Mouse (Mus musculus) liver, embryonic 18 days (tissue): ENCODE results near the gene Cav3. TPM values are rescaled to one million over a fixed set of nuclear protein-coding genes. Genes with fewer than 3 reads are reported as not detected.

Experiments
- polyA plus RNA-seq: library from polyadenylated mRNA; depleted of rRNA; stranded (reverse); fragments of >200 nt; gene quantifications from 2 replicates; pipeline ENCODE4 v1.2.3, GENCODE M21; 2012; rRNA removed

Gene Cav3
- polyA plus RNA-seq, result 0.05 TPM in 1 of 2 replicates, not detected in the other

GRCm38 (mm10) chr6:112459341-112459749 lies at the start of gene Cav3:
Cav3 (plus strand) TSS chr6:112459505.

GRCm38 (mm10) chr6:112489910-112490559 lies 30.7 kb downstream of the Cav3 start, which contains the start of gene Oxtr:
Oxtr (minus strand) TSS chr6:112489943.

Other genes with a start within 250 kb of the Cav3 start
- gene Lmcd1, start 185.7 kb upstream of the Cav3 start, polyA plus RNA-seq, result 1.1 TPM in 2 replicates
- 0.07 and 0.08 TPM in 2 replicates for gene Ssu2, start 71.5 kb upstream of the Cav3 start, polyA plus RNA-seq
- 0.01 TPM in 2 replicates for gene Oxtr, start 30.4 kb downstream of the Cav3 start, polyA plus RNA-seq
- 5.0 TPM in 2 replicates for gene Rad18, start 237.2 kb downstream of the Cav3 start, polyA plus RNA-seq